In the genomic region with DNA sequence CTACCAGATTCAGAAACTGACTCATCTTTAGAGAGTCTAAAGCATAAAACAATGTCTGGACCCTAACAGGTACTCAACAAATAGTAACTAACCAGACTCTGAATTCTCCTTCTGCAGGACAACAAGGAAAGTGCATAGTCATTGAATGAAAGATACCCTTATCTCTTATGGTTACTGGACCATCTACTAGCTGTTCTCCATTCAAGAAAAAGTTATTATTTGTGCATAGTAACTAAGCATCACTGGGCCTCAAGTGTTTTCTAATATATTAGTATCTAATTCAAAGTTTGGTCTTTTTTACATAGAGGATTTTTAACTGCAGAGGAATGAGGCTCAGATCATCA, we compare ENCODE assay signal across 23 mouse cellular contexts.
DNase-seq lines count a peak whose midpoint lies in the region; ATAC-seq and TF ChIP-seq lines count a peak whose summit lies in the region.
"Had no signal": no experiment of that assay in that cellular context is flagged by ENCODE, and none has a peak within 500 bp of the region (broad histone marks: within the 10 kb centered on the region; RNA-seq: fewer than 3 reads in every experiment).

No protein-coding gene starts in this region.

- H3K9ac ChIP-seq in MEL (ENCODE audit: control insufficient read depth, low read depth, low read length, poor library complexity, severe bottlenecking), result no peak overlapping the region
- no peak overlapping the region for H3K9ac ChIP-seq in kidney, embryonic 15.5 days
- H3K9ac ChIP-seq in intestine, embryonic 15.5 days, result no peak overlapping the region
- H3K9ac ChIP-seq: embryonic facial prominence, embryonic 12.5 days; forebrain, embryonic 13.5 days; forebrain, embryonic 15.5 days; forebrain, postnatal 0 days had no signal

- H3K36me3 ChIP-seq in MEL (ENCODE audit: control insufficient read depth in 1 of 2, insufficient read depth in 2 of 2, low read length in 2 of 2), result peaks cover 0 to 4% of the 10 kb centered on the region in 2 experiments; a peak in 2 of 4 replicates
- H3K36me3 ChIP-seq in kidney, embryonic 15.5 days, result no peaks in the 10 kb centered on the region
- H3K36me3 ChIP-seq in intestine, embryonic 15.5 days, result no peaks in the 10 kb centered on the region
- H3K36me3 ChIP-seq: embryonic facial prominence, embryonic 10.5 days; embryonic facial prominence, embryonic 12.5 days; forebrain, embryonic 15.5 days; G1E had no signal

- no peak overlapping the region for H3K27ac ChIP-seq in MEL (ENCODE audit: control insufficient read depth, low read depth, low read length)
- no peak overlapping the region for H3K27ac ChIP-seq in kidney, embryonic 15.5 days
- H3K27ac ChIP-seq in intestine, embryonic 15.5 days, result no peak overlapping the region
- H3K27ac ChIP-seq: embryonic facial prominence, embryonic 10.5 days; embryonic facial prominence, embryonic 12.5 days; forebrain, embryonic 13.5 days; forebrain, embryonic 15.5 days had no signal

- no peak for TF ChIP-seq RAD21 in MEL (IDR thresholded peaks at IDR 0.05; ENCODE audit: low read depth, low read length)

- peak; percentile 59 for ATAC-seq in common myeloid progenitor, adult 5-6 weeks (replicated peaks; ENCODE audit: low read depth, poor library complexity, severe bottlenecking)
- peak; percentile 17; the same call in 1 of the 2 replicates for ATAC-seq in megakaryocyte, adult 5-6 weeks (ENCODE audit: poor library complexity, severe bottlenecking)
- ATAC-seq in megakaryocyte-erythroid progenitor cell, adult 5-6 weeks (replicated peaks; ENCODE audit: low FRiP score, low TSS enrichment, poor library complexity, severe bottlenecking), result peak; percentile 73
- no peak for ATAC-seq in kidney, embryonic 15.5 days (replicated peaks; ENCODE audit: low FRiP score)
- no peak for ATAC-seq in intestine, embryonic 15.5 days
- ATAC-seq: forebrain, embryonic 13.5 days; forebrain, embryonic 15.5 days; forebrain, postnatal 0 days had no signal

- TF ChIP-seq EP300 in MEL (IDR thresholded peaks at IDR 0.05; ENCODE audit: low read depth in 1 of 2, low read length in 2 of 2), result no peak

- peak overlapping the region in 1 of 2 experiments; percentile 12; a peak in 1 of 4 replicates for H3K4me3 ChIP-seq in MEL (ENCODE audit: control insufficient read depth in 1 of 2, insufficient read depth in 1 of 2, low read depth in 2 of 2, low read length in 2 of 2)
- no peak overlapping the region for H3K4me3 ChIP-seq in kidney, embryonic 15.5 days (replicated peaks)
- H3K4me3 ChIP-seq in intestine, embryonic 15.5 days (replicated peaks), result no peak overlapping the region
- H3K4me3 ChIP-seq: embryonic facial prominence, embryonic 10.5 days; embryonic facial prominence, embryonic 12.5 days; forebrain, embryonic 13.5 days; forebrain, embryonic 15.5 days had no signal

- no peaks in the 10 kb centered on the region for H3K79me2 ChIP-seq in MEL (ENCODE audit: control insufficient read depth, insufficient read depth, low read length, poor library complexity)

- no peak for TF ChIP-seq CTCF in MEL (IDR thresholded peaks at IDR 0.05 in 2 of 3, conservative IDR thresholded peaks at IDR 0.05 in 1 of 3; ENCODE audit: control insufficient read depth in 1 of 3, insufficient read depth in 1 of 3, low read depth in 2 of 3, low read length in 3 of 3, poor library complexity in 1 of 3, severe bottlenecking in 1 of 3)

- H3K9me3 ChIP-seq in MEL (replicated peaks; ENCODE audit: insufficient read depth, low read length), result no peaks in the 10 kb centered on the region
- no peaks in the 10 kb centered on the region for H3K9me3 ChIP-seq in kidney, embryonic 15.5 days (replicated peaks)
- no peaks in the 10 kb centered on the region for H3K9me3 ChIP-seq in intestine, embryonic 15.5 days
- H3K9me3 ChIP-seq: embryonic facial prominence, embryonic 10.5 days; embryonic facial prominence, embryonic 12.5 days; forebrain, embryonic 13.5 days; forebrain, embryonic 15.5 days; G1E had no signal

- H3K4me1 ChIP-seq in MEL (ENCODE audit: control insufficient read depth in 1 of 2, insufficient read depth in 2 of 2, low read length in 2 of 2), result peaks cover 2 to 4% of the 10 kb centered on the region in 2 experiments; a peak in 2 of 4 replicates
- no peaks in the 10 kb centered on the region for H3K4me1 ChIP-seq in kidney, embryonic 15.5 days
- H3K4me1 ChIP-seq in intestine, embryonic 15.5 days (replicated peaks), result no peaks in the 10 kb centered on the region
- H3K4me1 ChIP-seq: embryonic facial prominence, embryonic 10.5 days; embryonic facial prominence, embryonic 12.5 days; forebrain, embryonic 13.5 days; forebrain, embryonic 15.5 days had no signal

- H3K4me2 ChIP-seq in kidney, embryonic 15.5 days, result no peak overlapping the region
- no peak overlapping the region for H3K4me2 ChIP-seq in intestine, embryonic 15.5 days (replicated peaks)
- H3K4me2 ChIP-seq: embryonic facial prominence, embryonic 12.5 days; forebrain, embryonic 13.5 days; forebrain, embryonic 15.5 days had no signal

- peak; percentile 15 for DNase-seq in MEL (ENCODE audit: low read depth, low spot score)
- no peak for DNase-seq in urinary bladder, adult 18-20 months (ENCODE audit: low spot score in 2 of 2)
- DNase-seq: adrenal gland, adult 8-10 months; adrenal gland, postnatal 14 days; adrenal gland, postnatal 36 days; B cell, adult 2 months; cerebellum, adult 11-12 months; cerebellum, adult 2 months; cerebellum, adult 9-10 months; cerebellum, postnatal 14 days; cerebellum, postnatal 36 days; forebrain, postnatal 0 days had no signal

- H3K27me3 ChIP-seq in MEL (ENCODE audit: control insufficient read depth in 1 of 2, insufficient read depth in 2 of 2, low read length in 2 of 2), result no peaks in the 10 kb centered on the region
- peaks cover 16% of the 10 kb centered on the region; the same call in 1 of the 2 replicates for H3K27me3 ChIP-seq in kidney, embryonic 15.5 days
- no peaks in the 10 kb centered on the region for H3K27me3 ChIP-seq in intestine, embryonic 15.5 days (replicated peaks)
- H3K27me3 ChIP-seq: CH12.LX; embryonic facial prominence, embryonic 12.5 days; forebrain, embryonic 13.5 days; forebrain, embryonic 15.5 days had no signal

- TF ChIP-seq POLR2A in MEL (IDR thresholded peaks at IDR 0.05; ENCODE audit: control insufficient read depth in 1 of 2, insufficient read depth in 1 of 2, low read depth in 1 of 2, low read length in 2 of 2, poor library complexity in 1 of 2), result no peak

TF ChIP-seq in MEL, 35 proteins besides CTCF, POLR2A, EP300 and RAD21:
- TF ChIP-seq TBP (IDR thresholded peaks at IDR 0.05; ENCODE audit: low read depth, low read length), result no peak
- TF ChIP-seq GATA1 (IDR thresholded peaks at IDR 0.05; ENCODE audit: low read depth, low read length), result peak; percentile 47; the same call in 1 of the 2 replicates

Comparison
In these comparisons a context has a peak if more than half of its experiments do, and no peak if none do; other contexts are left out.
1. ATAC-seq: peak in common myeloid progenitor, adult 5-6 weeks (single experiment), megakaryocyte, adult 5-6 weeks (single experiment) and megakaryocyte-erythroid progenitor cell, adult 5-6 weeks (single experiment); none in kidney, embryonic 15.5 days (single experiment) and intestine, embryonic 15.5 days (single experiment).